Mouse (Mus musculus) stomach, embryonic 14.5 days (tissue): ENCODE results near the gene Asb2. TPM values are rescaled to one million over a fixed set of nuclear protein-coding genes. Genes with fewer than 3 reads are reported as not detected.

ENCODE experiments used
- ATAC-seq: fragments of 200-750 bp; cut with Nextera tagmentation; 2 replicates; pipeline ENCODE4 v1.8.0; 2017; ENCODE audit warnings: low read depth, moderate TSS enrichment; ENCODE audit not compliant: insufficient number of reproducible peaks, insufficient read depth, low FRiP score
- H3K27ac ChIP-seq: fragments of 300-500 bp; sonication (generic); 2 replicates; pipeline ENCODE4 v1.5.1; 2014; ENCODE audit warnings: mild to moderate bottlenecking, low read length, moderate library complexity, mixed read lengths
- H3K27me3 ChIP-seq: fragments of 300-500 bp; sonication (generic); 2 replicates; pipeline ENCODE4 v1.6.1; 2014; ENCODE audit warnings: low read length, control low read depth, mixed read lengths; ENCODE audit not compliant: control insufficient read depth, insufficient read depth
- H3K36me3 ChIP-seq: fragments of 300-500 bp; sonication (generic); 2 replicates; pipeline ENCODE4 v1.6.1; 2014; ENCODE audit warnings: mild to moderate bottlenecking, control low read depth, low read length, moderate library complexity, mixed read lengths; ENCODE audit not compliant: control insufficient read depth, insufficient read depth
- H3K4me1 ChIP-seq: fragments of 300-500 bp; sonication (generic); 2 replicates; pipeline ENCODE4 v1.6.1; 2014; ENCODE audit warnings: low read length, control low read depth, mixed read lengths; ENCODE audit not compliant: control insufficient read depth, insufficient read depth
- H3K4me2 ChIP-seq: fragments of 300-500 bp; sonication (generic); replicated peaks from 2 replicates; pipeline ENCODE4 v1.6.1; 2014; ENCODE audit warnings: low read depth, low read length, control low read depth
- H3K4me3 ChIP-seq: fragments of 300-500 bp; sonication (generic); 2 replicates; pipeline ENCODE4 v1.5.1; 2014; ENCODE audit warnings: low read depth, low read length, control low read depth
- H3K9ac ChIP-seq: fragments of 300-500 bp; sonication (generic); replicated peaks from 2 replicates; pipeline ENCODE4 v1.6.1; 2014; ENCODE audit warnings: low read depth, mild to moderate bottlenecking, control low read depth, low read length, moderate library complexity, mixed read lengths
- H3K9me3 ChIP-seq: fragments of 300-500 bp; sonication (generic); 2 replicates; pipeline ENCODE4 v1.6.1; 2016; ENCODE audit warnings: low read depth, low read length, control low read depth; ENCODE audit not compliant: control insufficient read depth
- WGBS: fragments of 180-500 bp; shearing (Covaris S2); extraction: QIAGEN DNeasy Blood & Tissue Kit; methylation state at CpG from one replicate; pipeline ENCODE4 v1.1.7; 2014; 5-methylcytosine and 5-hydroxymethylcytosine counted together
- polyA plus RNA-seq: library from polyadenylated mRNA; unstranded; fragments of >200 nt; fragmentation: Nextera tagmentation; extraction: Ambion mirVana; gene quantifications from 2 replicates; pipeline ENCODE4 v1.2.1, GENCODE M21; 2014

Asb2 gene
- polyA plus RNA-seq, 1 experiment from 2014 or later, result 22.3 TPM

GRCm38 (mm10) chr12:103282936-103283335, 72.9 kb downstream of the Asb2 start:
- H3K4me1 ChIP-seq, result no peaks in the 10 kb centered on the region; the same call in 1 of the 2 replicates
- ATAC-seq, result no peak
- no peak overlapping the region for H3K4me3 ChIP-seq
- H3K9ac ChIP-seq, result no peak overlapping the region
- no peak overlapping the region for H3K27ac ChIP-seq
- H3K27me3 ChIP-seq, result no peaks in the 10 kb centered on the region
- H3K9me3 ChIP-seq, result no peaks in the 10 kb centered on the region
- WGBS, result 68% methylated on average over 6 of the region's 6 CpGs
- H3K4me2 ChIP-seq, result no peak overlapping the region
- H3K36me3 ChIP-seq, result no peaks in the 10 kb centered on the region

- WGBS, result 25% methylated on average over 4 of the region's 4 CpGs
- peak; percentile 47; the same call in 1 of the 2 replicates for ATAC-seq
- Histone ChIP-seq H3K27ac (no peak overlapping the region), H3K4me3 (no peak overlapping the region), H3K36me3 (no peaks in the 10 kb centered on the region), H3K27me3 (no peaks in the 10 kb centered on the region), H3K4me2 (no peak overlapping the region), H3K9ac (no peak overlapping the region), H3K4me1 (no peaks in the 10 kb centered on the region; the same call in 1 of the 2 replicates), H3K9me3 (no peaks in the 10 kb centered on the region)
Observed at GRCm38 (mm10) chr12:103281912-103282311, 73.9 kb downstream of the Asb2 start.

GRCm38 (mm10) chr12:103281491-103281890, 74.3 kb downstream of the Asb2 start:
- no peak overlapping the region for H3K27ac ChIP-seq

DNA sequence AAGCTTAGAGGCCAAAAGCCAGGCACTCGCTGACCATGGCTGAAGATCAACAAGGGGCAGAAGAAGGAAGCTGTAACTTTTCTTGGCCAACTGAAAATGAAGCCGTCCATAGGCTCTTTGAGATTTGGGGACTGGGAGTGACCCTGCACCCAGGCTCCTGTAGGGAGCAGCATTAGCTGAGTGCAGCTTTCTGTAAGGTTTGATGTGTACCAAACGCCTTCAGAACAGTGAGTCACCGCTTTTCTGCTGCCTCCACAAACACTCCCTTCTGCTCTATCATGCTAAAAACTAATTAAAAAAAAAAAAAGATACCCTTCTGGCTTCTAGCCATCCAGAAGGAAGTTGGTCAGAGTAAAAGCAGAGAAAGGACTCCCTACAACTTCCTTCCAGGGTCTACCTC, 79.4 kb downstream of the Asb2 start:
- H3K36me3 ChIP-seq, result no peaks in the 10 kb centered on the region
- ATAC-seq, result peak; percentile 33; the same call in 1 of the 2 replicates
- H3K4me1 ChIP-seq, result peaks cover 3% of the 10 kb centered on the region; the same call in 1 of the 2 replicates
- H3K27me3 ChIP-seq, result no peaks in the 10 kb centered on the region
- H3K9me3 ChIP-seq, result no peaks in the 10 kb centered on the region
- no peak overlapping the region for H3K4me3 ChIP-seq
- H3K9ac ChIP-seq, result no peak overlapping the region
- H3K27ac ChIP-seq, result no peak overlapping the region
- 49% methylated on average over 4 of the region's 4 CpGs for WGBS
- no peak overlapping the region for H3K4me2 ChIP-seq

More at GRCm38 (mm10) chr12:103281491-103281890, 74.3 kb downstream of the Asb2 start:
- Histone ChIP-seq H3K9me3 (no peaks in the 10 kb centered on the region), H3K4me3 (no peak overlapping the region), H3K9ac (no peak overlapping the region), H3K36me3 (no peaks in the 10 kb centered on the region), H3K4me1 (peaks cover 3% of the 10 kb centered on the region; the same call in 1 of the 2 replicates), H3K27me3 (no peaks in the 10 kb centered on the region), H3K4me2 (no peak overlapping the region)
- WGBS, result 13% methylated on average over 2 of the region's 2 CpGs
- peak; percentile 68; the same call in 1 of the 2 replicates for ATAC-seq

- H3K36me3 ChIP-seq, result no peaks in the 10 kb centered on the region
- no peaks in the 10 kb centered on the region for H3K27me3 ChIP-seq
- WGBS, result 92% methylated on average over 2 of the region's 2 CpGs
- peaks cover 3% of the 10 kb centered on the region; the same call in 1 of the 2 replicates for H3K4me1 ChIP-seq
- no peak overlapping the region for H3K4me2 ChIP-seq
- no peak overlapping the region for H3K9ac ChIP-seq
- no peak overlapping the region for H3K4me3 ChIP-seq
- no peak overlapping the region for H3K27ac ChIP-seq
- no peak for ATAC-seq
- no peaks in the 10 kb centered on the region for H3K9me3 ChIP-seq
Observed at GRCm38 (mm10) chr12:103273732-103274131, 82.1 kb downstream of the Asb2 start.

DNA sequence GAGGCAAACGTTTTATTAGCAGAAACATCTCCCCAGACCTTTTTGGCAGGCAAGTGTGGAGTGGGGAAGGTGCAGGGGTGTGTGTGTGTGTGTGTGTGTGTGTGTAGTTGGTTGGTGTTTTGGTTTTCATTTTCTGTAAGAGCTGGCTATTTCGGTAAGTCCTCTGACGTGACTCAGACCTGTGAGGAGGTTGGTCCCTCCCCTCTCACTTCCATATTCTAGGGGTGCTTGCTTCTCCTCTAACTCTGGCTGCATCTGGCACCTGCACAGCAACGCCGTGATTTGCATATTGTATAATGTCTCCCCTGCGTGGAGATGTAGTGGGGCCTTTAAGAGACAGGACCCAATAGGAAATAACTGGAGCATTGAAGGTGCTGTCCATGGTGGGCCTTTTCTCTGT, 82.8 kb downstream of the Asb2 start:
- Histone ChIP-seq H3K4me3 (no peak overlapping the region), H3K36me3 (no peaks in the 10 kb centered on the region), H3K4me2 (no peak overlapping the region), H3K27me3 (no peaks in the 10 kb centered on the region), H3K9ac (no peak overlapping the region), H3K27ac (no peak overlapping the region), H3K4me1 (peaks cover 3% of the 10 kb centered on the region; the same call in 1 of the 2 replicates), H3K9me3 (no peaks in the 10 kb centered on the region)
- 63% methylated on average over 6 of the region's 6 CpGs for WGBS
- no peak for ATAC-seq

DNA sequence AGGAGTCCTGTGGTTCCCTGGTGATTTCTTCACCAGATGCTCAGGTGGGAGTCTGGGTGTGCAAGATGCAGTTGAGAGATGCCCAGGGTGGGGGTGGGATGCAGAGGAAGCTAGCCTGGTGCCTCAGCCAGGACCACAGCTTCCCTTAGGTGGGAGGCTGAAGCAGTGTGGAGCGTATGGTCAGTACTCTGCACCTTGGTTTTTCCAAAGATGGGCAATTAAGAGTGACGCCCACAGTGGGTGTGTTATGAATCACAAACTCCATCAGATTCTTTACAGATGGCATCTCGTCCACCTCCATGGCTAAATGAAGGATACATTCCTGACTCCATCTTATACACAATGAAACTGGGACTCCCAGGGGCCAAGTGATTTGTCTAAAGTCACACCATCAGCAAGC, 83.6 kb downstream of the Asb2 start:
- peaks cover 3% of the 10 kb centered on the region; the same call in 1 of the 2 replicates for H3K4me1 ChIP-seq
- H3K36me3 ChIP-seq, result no peaks in the 10 kb centered on the region
- no peak overlapping the region for H3K27ac ChIP-seq
- H3K9me3 ChIP-seq, result no peaks in the 10 kb centered on the region
- 87% methylated on average over 3 of the region's 3 CpGs for WGBS
- no peak overlapping the region for H3K4me2 ChIP-seq
- H3K27me3 ChIP-seq, result no peaks in the 10 kb centered on the region
- H3K9ac ChIP-seq, result no peak overlapping the region
- ATAC-seq, result no peak
- no peak overlapping the region for H3K4me3 ChIP-seq

Other genes with a start within 250 kb of the Asb2 start
- gene Prima1, start 113.9 kb downstream of the Asb2 start, polyA plus RNA-seq, result 3.4 and 3.5 TPM in 2 replicates
- not detected in 2 replicates for gene Fam181a, start 45.0 kb downstream of the Asb2 start, polyA plus RNA-seq
- 6.5 and 7.2 TPM in 2 replicates for gene Otub2, start 32.7 kb upstream of the Asb2 start, polyA plus RNA-seq
- gene 9330161L09Rik, start 51.8 kb upstream of the Asb2 start, polyA plus RNA-seq, result 0.25 and 0.87 TPM in 2 replicates
- gene Ddx24, start 69.8 kb upstream of the Asb2 start, polyA plus RNA-seq, result 89.4 and 91.4 TPM in 2 replicates
- 46.6 and 55.7 TPM in 2 replicates for gene Ifi27, start 78.2 kb upstream of the Asb2 start, polyA plus RNA-seq
- 16.9 and 17.1 TPM in 2 replicates for gene Ifi27l2a, start 87.7 kb upstream of the Asb2 start, polyA plus RNA-seq
- 1.3 and 2.0 TPM in 2 replicates for gene Ifi27l2b, start 101.2 kb upstream of the Asb2 start, polyA plus RNA-seq
- gene Ppp4r4, start 176.3 kb upstream of the Asb2 start, polyA plus RNA-seq, result 1.9 TPM in 2 replicates